Comparison of ENCODE assay signal across 14 mouse cellular contexts in genomic region chr4:140500766-140501165, GRCm38 (mm10).
"Had no signal": no experiment of that assay in that cellular context is flagged by ENCODE, and none has a peak within 500 bp of the region (broad histone marks: within the 10 kb centered on the region; RNA-seq: fewer than 3 reads in every experiment).

No protein-coding gene starts in this region.

- H3K4me3 ChIP-seq: layer of hippocampus, adult 2 months; limb, embryonic 15.5 days; liver, embryonic 12.5 days; midbrain, embryonic 12.5 days; neural tube, embryonic 15.5 days had no signal

- H3K27ac ChIP-seq: kidney, postnatal 0 days; layer of hippocampus, adult 2 months; limb, embryonic 15.5 days; liver, embryonic 12.5 days; midbrain, embryonic 12.5 days; neural tube, embryonic 15.5 days; stomach, postnatal 0 days had no signal

- H3K9ac ChIP-seq: limb, embryonic 15.5 days; liver, embryonic 12.5 days; lung, embryonic 14.5 days; midbrain, embryonic 12.5 days; neural tube, embryonic 15.5 days had no signal

- H3K4me2 ChIP-seq: limb, embryonic 15.5 days; liver, embryonic 12.5 days; lung, embryonic 14.5 days; midbrain, embryonic 12.5 days; neural tube, embryonic 15.5 days had no signal

- H3K36me3 ChIP-seq: limb, embryonic 15.5 days; liver, embryonic 12.5 days; midbrain, embryonic 12.5 days; neural tube, embryonic 15.5 days had no signal

- H3K9me3 ChIP-seq: limb, embryonic 15.5 days; liver, embryonic 12.5 days; midbrain, embryonic 12.5 days; neural tube, embryonic 15.5 days had no signal

- H3K27me3 ChIP-seq: midbrain, embryonic 12.5 days had no signal

- ATAC-seq: liver, embryonic 12.5 days; midbrain, embryonic 16.5 days had no signal

- H3K4me1 ChIP-seq: limb, embryonic 15.5 days; liver, embryonic 12.5 days had no signal

- DNase-seq: kidney, adult 8-10 months; kidney, postnatal 4 days; lung, embryonic 14.5 days; lung, postnatal 10 days; lung, postnatal 4 days; right cerebral cortex, adult 18-20 months had no signal
